Mouse (Mus musculus) MEL (cell line): ENCODE measurements around the gene Lnx2. TPM values are rescaled to one million over a fixed set of nuclear protein-coding genes. Genes with fewer than 3 reads are reported as not detected.

Experiments
- DNase-seq: peaks from one replicate; pipeline ENCODE4 v3.0.0; 2011; ENCODE audit warnings: low read depth, low spot score
- H3K27ac ChIP-seq: 2 replicates; pipeline ENCODE4 v1.5.1; 2012; ENCODE audit warnings: low read depth, mild to moderate bottlenecking, control low read depth, low read length, moderate library complexity; ENCODE audit not compliant: control insufficient read depth
- H3K27me3 ChIP-seq, 2 experiments: fragments of 150-350 bp in 1 of 2; sonication (generic) in 1 of 2; 2 replicates each; pipeline ENCODE4 v1.6.1; 2012; ENCODE audit warnings: low read length in 2 of 2, mild to moderate bottlenecking in 2 of 2, improper control_type of control experiment in 1 of 2, moderate library complexity in 1 of 2; ENCODE audit not compliant: insufficient read depth in 2 of 2, control insufficient read depth in 1 of 2
- H3K36me3 ChIP-seq, 2 experiments: 2 replicates each; pipeline ENCODE4 v1.6.1; 2012 to 2014; ENCODE audit warnings: low read length in 2 of 2, improper control_type of control experiment in 1 of 2, inconsistent platforms in 1 of 2, mild to moderate bottlenecking in 1 of 2; ENCODE audit not compliant: insufficient read depth in 2 of 2, control insufficient read depth in 1 of 2
- H3K4me1 ChIP-seq, 2 experiments: fragments of 150-350 bp in 1 of 2; sonication (generic) in 1 of 2; 2 replicates each; pipeline ENCODE4 v1.6.1; 2012; ENCODE audit warnings: low read length in 2 of 2, improper control_type of control experiment in 1 of 2, mild to moderate bottlenecking in 1 of 2; ENCODE audit not compliant: insufficient read depth in 2 of 2, control insufficient read depth in 1 of 2
- H3K4me3 ChIP-seq, 2 experiments: fragments of 150-350 bp in 1 of 2; sonication (generic) in 1 of 2; 2 replicates each; pipeline ENCODE4 v1.5.1; 2012; ENCODE audit warnings: low read depth in 2 of 2, low read length in 2 of 2, mild to moderate bottlenecking in 2 of 2, moderate library complexity in 2 of 2, control low read depth in 1 of 2, improper control_type of control experiment in 1 of 2; ENCODE audit not compliant: control insufficient read depth in 1 of 2, insufficient read depth in 1 of 2
- H3K79me2 ChIP-seq: 2 replicates; pipeline ENCODE4 v1.6.1; 2012; ENCODE audit warnings: mild to moderate bottlenecking, low read length, moderate library complexity; ENCODE audit not compliant: control insufficient read depth, poor library complexity, insufficient read depth
- H3K9ac ChIP-seq: 2 replicates; pipeline ENCODE4 v1.6.1; 2012; ENCODE audit warnings: low read depth, mild to moderate bottlenecking, control low read depth, low read length, moderate library complexity; ENCODE audit not compliant: control insufficient read depth, poor library complexity, severe bottlenecking
- H3K9me3 ChIP-seq: fragments of 150-350 bp; sonication (generic); replicated peaks from 2 replicates; pipeline ENCODE4 v1.6.1; 2012; ENCODE audit warnings: mild to moderate bottlenecking, low read length, improper control_type of control experiment, moderate library complexity; ENCODE audit not compliant: insufficient read depth
- BHLHE40 ChIP-seq: IDR thresholded peaks from 2 replicates; pipeline ENCODE4 v1.6.1; 2012; ENCODE audit warnings: low read depth, mild to moderate bottlenecking, inconsistent platforms, low read length, improper control_type of control experiment, borderline replicate concordance
- CHD1 ChIP-seq: IDR thresholded peaks from 2 replicates; pipeline ENCODE4 v1.6.1; 2012; ENCODE audit warnings: low read depth, mild to moderate bottlenecking, inconsistent platforms, low read length, improper control_type of control experiment
- CTCF ChIP-seq, 3 experiments: IDR thresholded peaks in 2 of 3; conservative IDR thresholded peaks in 1 of 3; 2 replicates each; pipeline ENCODE4 v1.5.1; 2011 to 2012; ENCODE audit warnings: low read length in 3 of 3, low read depth in 2 of 3, mild to moderate bottlenecking in 2 of 3, improper control_type of control experiment in 1 of 3, inconsistent platforms in 1 of 3, mixed read lengths in 1 of 3, moderate library complexity in 1 of 3; ENCODE audit not compliant: control insufficient read depth in 1 of 3, insufficient read depth in 1 of 3, poor library complexity in 1 of 3, severe bottlenecking in 1 of 3
- E2F4 ChIP-seq: IDR thresholded peaks from 2 replicates; pipeline ENCODE4 v1.6.1; 2011; ENCODE audit warnings: low read depth, low read length, improper control_type of control experiment, borderline replicate concordance
- ELF1 ChIP-seq: IDR thresholded peaks from 2 replicates; pipeline ENCODE4 v1.6.1; 2014; ENCODE audit warnings: low read depth, mild to moderate bottlenecking, inconsistent platforms, low read length, improper control_type of control experiment, moderate library complexity
- EP300 ChIP-seq, 2 experiments: IDR thresholded peaks; 2 replicates each; pipeline ENCODE4 v1.6.1; 2011; ENCODE audit warnings: improper control_type of control experiment in 2 of 2, low read length in 2 of 2, low read depth in 1 of 2, mild to moderate bottlenecking in 1 of 2
- ETS1 ChIP-seq: IDR thresholded peaks from 2 replicates; pipeline ENCODE4 v1.6.1; 2012; ENCODE audit warnings: low read depth, mild to moderate bottlenecking, inconsistent platforms, low read length, improper control_type of control experiment, moderate library complexity
- HCFC1 ChIP-seq: IDR thresholded peaks from 2 replicates; pipeline ENCODE4 v1.6.1; 2012; ENCODE audit warnings: low read depth, mild to moderate bottlenecking, inconsistent platforms, low read length, improper control_type of control experiment, moderate library complexity
- JUND ChIP-seq: IDR thresholded peaks from 2 replicates; pipeline ENCODE4 v1.6.1; 2011; ENCODE audit warnings: low read depth, mild to moderate bottlenecking, improper control_type of control experiment, low read length
- MAZ ChIP-seq: IDR thresholded peaks from 2 replicates; pipeline ENCODE4 v1.6.1; 2012; ENCODE audit warnings: low read depth, mild to moderate bottlenecking, inconsistent platforms, low read length, improper control_type of control experiment
- MEF2A ChIP-seq: IDR thresholded peaks from 2 replicates; pipeline ENCODE4 v1.6.1; 2014; ENCODE audit warnings: low read depth, mild to moderate bottlenecking, inconsistent platforms, low read length, improper control_type of control experiment; ENCODE audit not compliant: poor library complexity, insufficient replicate concordance, severe bottlenecking; ENCODE audit errors: extremely low read depth
- MYB ChIP-seq: IDR thresholded peaks from 2 replicates; pipeline ENCODE4 v1.6.1; 2011; ENCODE audit warnings: mild to moderate bottlenecking, low read depth, low read length, improper control_type of control experiment
- NELFE ChIP-seq: IDR thresholded peaks from 2 replicates; pipeline ENCODE4 v1.6.1; 2011; ENCODE audit warnings: low read depth, low read length, improper control_type of control experiment
- NRF1 ChIP-seq: IDR thresholded peaks from 2 replicates; pipeline ENCODE4 v1.6.1; 2014; ENCODE audit warnings: low read depth, mild to moderate bottlenecking, inconsistent platforms, low read length, improper control_type of control experiment, moderate library complexity; ENCODE audit not compliant: poor library complexity, insufficient read depth, severe bottlenecking
- POLR2A ChIP-seq, 2 experiments: IDR thresholded peaks; 2 replicates each; pipeline ENCODE4 v1.6.1; 2011 to 2012; ENCODE audit warnings: low read length in 2 of 2, mild to moderate bottlenecking in 2 of 2, control low read depth in 1 of 2, improper control_type of control experiment in 1 of 2, low read depth in 1 of 2, moderate library complexity in 1 of 2; ENCODE audit not compliant: control insufficient read depth in 1 of 2, insufficient read depth in 1 of 2, poor library complexity in 1 of 2
- POLR2AphosphoS2 ChIP-seq: IDR thresholded peaks from 2 replicates; pipeline ENCODE4 v1.6.1; 2011; ENCODE audit warnings: low read length, improper control_type of control experiment
- RAD21 ChIP-seq: IDR thresholded peaks from 2 replicates; pipeline ENCODE4 v1.6.1; 2011; ENCODE audit warnings: mild to moderate bottlenecking, low read depth, low read length, improper control_type of control experiment
- RCOR1 ChIP-seq: IDR thresholded peaks from 2 replicates; pipeline ENCODE4 v1.6.1; 2012; ENCODE audit warnings: low read depth, mild to moderate bottlenecking, inconsistent platforms, low read length, improper control_type of control experiment
- TAL1 ChIP-seq: IDR thresholded peaks from 2 replicates; pipeline ENCODE4 v1.6.1; 2012; ENCODE audit warnings: mild to moderate bottlenecking, inconsistent platforms, low read length, moderate library complexity, mixed read lengths
- TBP ChIP-seq: IDR thresholded peaks from 2 replicates; pipeline ENCODE4 v1.8.0; 2011; ENCODE audit warnings: low read depth, low read length, improper control_type of control experiment
- TCF12 ChIP-seq: IDR thresholded peaks from 2 replicates; pipeline ENCODE4 v1.6.1; 2014; ENCODE audit warnings: low read depth, mild to moderate bottlenecking, inconsistent platforms, low read length, improper control_type of control experiment, moderate library complexity
- USF1 ChIP-seq: IDR thresholded peaks from 2 replicates; pipeline ENCODE4 v1.6.1; 2014; ENCODE audit warnings: low read depth, mild to moderate bottlenecking, inconsistent platforms, low read length, improper control_type of control experiment, moderate library complexity
- ZKSCAN1 ChIP-seq: IDR thresholded peaks from 2 replicates; pipeline ENCODE4 v1.6.1; 2012; ENCODE audit warnings: low read depth, mild to moderate bottlenecking, inconsistent platforms, low read length, improper control_type of control experiment, moderate library complexity
- ZMIZ1 ChIP-seq: IDR thresholded peaks from 2 replicates; pipeline ENCODE4 v1.6.1; 2012; ENCODE audit warnings: low read depth, mild to moderate bottlenecking, inconsistent platforms, low read length, improper control_type of control experiment, moderate library complexity
- polyA plus RNA-seq, 2 experiments: library from polyadenylated mRNA; stranded (reverse) in 1 of 2; unstranded in 1 of 2; fragments of >175 nt in 1 of 2; fragments of >200 nt in 1 of 2; gene quantifications; 2 replicates each; pipeline versions ENCODE4 v1.2.1 to v1.2.4; 2012; ENCODE audit warnings: low replicate concordance in 2 of 2, low read depth in 1 of 2; ENCODE audit not compliant: insufficient read length in 2 of 2, insufficient read depth in 1 of 2, missing spikeins in 1 of 2
- total RNA-seq: library from RNA; depleted of rRNA; stranded (reverse); fragments of 300-350 nt; gene quantifications from 2 replicates; pipeline ENCODE4 v1.2.3, GENCODE M21; 2012

Gene Lnx2
- total and polyA plus RNA-seq, 3 experiments = 22.0 to 26.1 TPM; not detected in 1

- no peak for TF ChIP-seq MYB
- TF ChIP-seq CHD1 = no peak
- TF ChIP-seq ZKSCAN1 = no peak
- TF ChIP-seq MAZ = peak; percentile 67
- no peak for TF ChIP-seq E2F4
- 0 out of 2 replicates have a peak, but pooled peaks have one; percentile 36 for TF ChIP-seq TBP
- no peak for TF ChIP-seq TCF12
- TF ChIP-seq HCFC1 = peak; percentile 52; the same call in 1 of the 2 replicates
- no peak for TF ChIP-seq ZMIZ1
- no peak for TF ChIP-seq RCOR1
- peak; percentile 65 for TF ChIP-seq NRF1
- no peak for TF ChIP-seq MEF2A
- no peak for TF ChIP-seq TAL1
- no peak for TF ChIP-seq JUND
- TF ChIP-seq CTCF (IDR thresholded peaks at IDR 0.05 in 2 of 3, conservative IDR thresholded peaks at IDR 0.05 in 1 of 3; ENCODE audit: control insufficient read depth in 1 of 3, insufficient read depth in 1 of 3, low read depth in 2 of 3, low read length in 3 of 3, poor library complexity in 1 of 3, severe bottlenecking in 1 of 3) = no peak
- TF ChIP-seq NELFE = no peak
Measured at GRCm38 (mm10) chr5:147060024-147060423, 16.4 kb downstream of the Lnx2 start (continued).

- TF ChIP-seq POLR2A (IDR thresholded peaks at IDR 0.05; ENCODE audit: control insufficient read depth in 1 of 2, insufficient read depth in 1 of 2, low read depth in 1 of 2, low read length in 2 of 2, poor library complexity in 1 of 2) (no peak), NRF1 (no peak), EP300 (IDR thresholded peaks at IDR 0.05; ENCODE audit: low read depth in 1 of 2, low read length in 2 of 2) (no peak), BHLHE40 (no peak), USF1 (no peak), POLR2AphosphoS2 (no peak), MYB (no peak), RAD21 (no peak), ELF1 (no peak), ETS1 (no peak), NELFE (no peak), E2F4 (no peak), TAL1 (no peak)
- TF ChIP-seq, all 39 proteins: peak for 0
- no peak overlapping the region for H3K9ac ChIP-seq
- H3K36me3 ChIP-seq = peaks cover 2 to 27% of the 10 kb centered on the region in 2 experiments; a peak in 3 of 4 replicates
- no peaks in the 10 kb centered on the region for H3K9me3 ChIP-seq
- no peak overlapping the region for H3K4me3 ChIP-seq
- H3K27ac ChIP-seq = no peak overlapping the region
- H3K27me3 ChIP-seq = no peaks in the 10 kb centered on the region
- H3K79me2 ChIP-seq = peaks cover 56% of the 10 kb centered on the region
- H3K4me1 ChIP-seq = peaks cover 8 to 24% of the 10 kb centered on the region in 2 experiments
- no peak for DNase-seq
Measured at GRCm38 (mm10) chr5:147059319-147059718, 17.1 kb downstream of the Lnx2 start.
